Mouse (Mus musculus): ENCODE measurements at regions not wholly inside any gene's neighbourhood (a gene's known extent, or its start where the extent isn't known, plus 50 kb on each side); places are given as distances from the start of the nearest gene placed in this dataset.

DNA sequence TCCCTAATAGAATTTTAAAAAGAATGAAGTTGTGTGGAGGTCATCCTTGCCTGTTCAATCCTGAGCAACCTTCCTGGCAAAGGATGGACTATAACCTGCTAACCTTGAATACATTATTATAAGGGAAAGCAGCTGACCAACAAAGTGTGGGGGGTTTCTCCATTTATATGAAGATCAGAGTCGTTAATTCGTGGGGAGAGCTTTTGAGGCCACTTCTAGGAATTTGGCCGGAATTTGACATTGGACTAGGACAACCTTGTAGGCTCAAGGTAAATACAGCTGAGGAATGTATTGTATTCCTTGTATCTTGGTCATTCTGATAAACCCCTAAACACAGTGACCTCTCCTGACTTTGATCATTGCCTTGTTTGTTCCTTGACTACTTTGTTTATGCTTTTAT, 56.9 kb downstream of the Klf4 start:
- no peak for DNase-seq

GRCm38 (mm10) chr4:55474044-55474788, 58.0 kb downstream of the Klf4 start:
- no peak for DNase-seq

DNA sequence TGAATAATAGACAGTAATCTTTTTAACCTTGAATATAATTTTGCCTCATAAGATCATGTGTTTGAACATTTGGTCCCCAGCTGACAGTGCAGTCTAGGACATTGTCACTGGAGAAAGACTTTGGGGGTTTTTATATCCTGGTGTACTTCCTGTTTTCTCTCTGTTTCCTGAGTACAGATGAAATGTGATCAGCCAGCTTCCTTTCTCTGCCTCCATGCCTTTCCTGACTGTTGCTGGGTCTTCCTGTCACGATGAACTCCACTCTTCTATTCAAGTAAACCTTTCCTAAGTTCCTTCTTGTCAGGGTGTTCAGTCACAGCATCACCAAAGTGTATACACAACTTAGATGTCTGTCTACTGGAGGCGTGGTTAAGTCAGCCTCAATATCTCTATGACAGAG, 59.6 kb downstream of the Klf4 start:
- DNase-seq: no peak

GRCm38 (mm10) chr4:55470779-55471663, 61.2 kb downstream of the Klf4 start:
- DNase-seq: no peak

GRCm38 (mm10) chr4:55464192-55464591, 68.1 kb downstream of the Klf4 start:
- DNase-seq: no peak

DNA sequence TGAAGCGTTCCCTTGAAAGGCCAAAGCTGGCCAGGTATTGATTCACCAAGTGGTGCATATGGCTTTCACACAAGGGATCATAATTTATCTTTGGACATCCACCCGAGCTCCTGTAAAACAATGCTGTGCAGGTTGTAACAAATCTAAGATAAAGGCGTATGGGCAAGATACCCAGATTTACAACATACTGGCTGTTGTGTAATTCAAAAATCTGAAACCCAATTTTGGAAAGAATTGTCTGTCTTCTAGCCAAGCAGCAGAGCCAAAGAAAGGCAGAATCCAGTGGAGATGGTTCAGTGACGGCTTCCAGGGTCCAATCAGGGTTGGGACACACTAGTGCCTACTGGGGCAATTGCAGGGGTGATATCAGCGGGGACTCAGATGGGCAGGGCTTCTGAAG, 70.3 kb downstream of the Klf4 start:
- DNase-seq: peak; percentile 89

GRCm38 (mm10) chr4:55453902-55454301, 78.4 kb downstream of the Klf4 start:
- DNase-seq: no peak

DNA sequence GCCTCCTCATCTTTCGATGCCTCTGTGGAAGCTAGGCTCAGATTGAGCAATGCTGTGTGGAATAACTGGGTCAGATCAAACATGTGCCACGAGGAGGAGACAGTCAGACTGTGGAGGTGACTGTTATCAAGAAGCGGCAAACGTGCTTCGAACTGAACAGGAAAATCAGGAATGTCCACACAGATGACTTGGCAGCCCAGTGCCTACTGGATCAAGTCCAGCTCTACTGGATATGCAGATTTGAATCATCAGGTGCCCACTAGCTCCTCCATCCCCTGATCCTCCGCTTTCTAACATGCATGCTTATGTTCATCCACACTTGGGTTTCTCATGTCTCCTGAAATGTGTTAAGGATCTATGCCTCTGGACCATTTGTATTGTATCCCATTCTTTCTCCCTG, 79.7 kb downstream of the Klf4 start:
- DNase-seq: no peak

DNA sequence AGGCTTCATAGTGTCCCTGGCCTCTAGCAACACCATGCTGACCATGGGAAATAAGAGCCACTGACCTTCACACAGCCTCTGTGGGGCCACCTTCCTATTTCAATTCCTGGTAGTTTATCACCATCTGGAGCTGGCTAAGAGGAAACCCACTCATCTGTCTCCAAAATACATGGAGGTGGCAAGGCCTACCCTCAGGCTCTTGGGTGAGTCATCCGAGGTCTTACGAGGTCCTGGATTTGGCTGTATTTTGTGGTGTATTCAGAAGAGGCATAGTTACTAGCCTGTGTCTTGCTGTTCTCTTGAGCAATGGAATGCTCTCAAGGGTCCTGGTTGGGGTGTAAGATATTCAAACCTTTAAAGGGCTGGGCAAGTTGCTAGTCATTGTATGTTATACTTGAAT, 80.6 kb downstream of the Klf4 start:
- no peak for DNase-seq

- no peak for DNase-seq
Measured at GRCm38 (mm10) chr4:55451026-55451425, 81.2 kb downstream of the Klf4 start.

DNA sequence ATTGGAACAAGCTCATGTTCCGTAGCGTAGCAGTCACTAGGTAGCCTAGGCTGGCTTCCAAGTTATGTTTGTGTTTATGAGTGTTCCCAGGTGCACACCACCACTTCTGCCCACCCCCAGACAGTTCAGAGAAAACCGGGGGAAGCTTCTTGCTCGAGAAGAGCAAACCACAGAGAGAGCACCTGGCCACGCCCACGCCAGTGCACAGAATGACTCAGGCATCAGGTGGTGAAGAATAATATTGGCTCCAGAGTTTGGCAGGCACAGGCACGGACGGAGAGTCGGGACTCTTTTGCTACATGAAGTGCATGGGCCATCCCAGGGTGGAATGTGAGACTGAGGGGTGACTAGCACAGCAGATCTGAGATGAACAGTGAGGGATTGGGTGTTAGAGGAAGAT, 88.8 kb downstream of the Klf4 start:
- no peak for DNase-seq

DNA sequence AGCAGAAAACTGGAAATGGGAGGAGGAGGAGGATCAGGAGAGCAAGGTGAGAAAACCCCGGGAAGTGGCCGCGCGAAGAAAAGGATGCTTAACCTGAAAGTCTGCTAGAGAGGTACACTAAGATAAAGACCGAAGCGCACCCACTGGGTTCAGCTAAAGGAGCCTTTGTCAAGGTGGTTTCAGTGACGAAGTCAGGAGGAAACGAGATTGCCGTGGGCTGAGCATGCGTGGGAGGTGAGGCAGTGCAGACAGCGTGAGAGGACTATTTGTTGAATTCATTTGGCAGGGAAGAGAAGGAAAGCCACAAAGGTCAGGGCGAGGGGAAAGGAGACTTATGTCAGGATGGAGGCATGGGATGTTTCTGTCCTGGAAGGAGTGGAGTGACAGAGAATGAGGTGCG, 90.2 kb downstream of the Klf4 start:
- DNase-seq: peak; percentile 64

Data from heart, adult 11 months (tissue).